Comparison of ENCODE assay signal across 10 mouse cellular contexts in the genomic region with DNA sequence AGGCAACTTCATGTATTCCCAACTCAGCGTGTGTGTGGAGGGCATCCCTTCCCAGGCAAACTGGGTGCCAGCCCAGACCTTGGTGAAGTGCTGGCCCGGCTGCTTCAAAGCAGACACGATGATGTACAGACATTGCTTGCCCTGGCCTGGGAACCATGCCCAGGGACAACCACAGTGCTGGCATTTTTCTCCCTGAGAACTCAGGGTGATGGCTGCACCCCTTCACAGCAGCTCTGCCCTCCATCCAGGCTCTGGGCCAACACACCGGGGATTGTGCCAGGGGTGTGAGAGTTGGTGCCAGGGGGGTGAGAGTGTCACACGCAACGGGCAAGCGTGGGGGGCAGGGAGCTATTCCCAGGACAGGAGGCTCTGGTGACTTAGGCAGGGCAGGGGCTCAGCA. TPM values are rescaled to one million over a fixed set of nuclear protein-coding genes. Genes with fewer than 3 reads are reported as not detected.
DNase-seq lines count a peak whose midpoint lies in the region; ATAC-seq and TF ChIP-seq lines count a peak whose summit lies in the region.
"Had no signal": no experiment of that assay in that cellular context is flagged by ENCODE, and none has a peak within 500 bp of the region (broad histone marks: within the 10 kb centered on the region; RNA-seq: fewer than 3 reads in every experiment).

No protein-coding gene starts in this region.

- in situ Hi-C loops in Patski (cut with MboI; ENCODE audit: low pct_unique_long_range_greater_than_20kb), result no loop called here

- no peak overlapping the region for H3K9ac ChIP-seq in heart, embryonic 11.5 days (ENCODE audit: low read depth, low read length)
- no peak overlapping the region for H3K9ac ChIP-seq in stomach, embryonic 16.5 days (ENCODE audit: low read length)
- H3K9ac ChIP-seq: embryonic facial prominence, embryonic 12.5 days had no signal

- CTCF ChIA-PET in Patski (lab: Charles Lee), result interaction anchor here (1.1 to 2.1 kb wide), 2 partner anchors 21 to 27 kb away, joined by 3 to 7 read pairs; no protein-coding TSS in a partner anchor

- ATAC-seq in heart, embryonic 11.5 days (replicated peaks; ENCODE audit: insufficient number of reproducible peaks, low FRiP score, low TSS enrichment), result no peak
- ATAC-seq in Patski, result peak; percentile 72
- ATAC-seq in stomach, embryonic 16.5 days (ENCODE audit: insufficient read depth, low FRiP score), result peak; percentile 26

- no peaks in the 10 kb centered on the region for H3K27me3 ChIP-seq in heart, embryonic 11.5 days (ENCODE audit: control insufficient read depth, insufficient read depth, low read length)
- H3K27me3 ChIP-seq in Patski, result no peaks in the 10 kb centered on the region
- H3K27me3 ChIP-seq in stomach, embryonic 16.5 days (ENCODE audit: control insufficient read depth, insufficient read depth, low read length), result no peaks in the 10 kb centered on the region
- H3K27me3 ChIP-seq: embryonic facial prominence, embryonic 12.5 days had no signal

- H3K4me3 ChIP-seq in heart, embryonic 11.5 days (ENCODE audit: low read depth, low read length), result no peak overlapping the region
- no peak overlapping the region for H3K4me3 ChIP-seq in lung, adult 2 months (replicated peaks; ENCODE audit: extremely low read depth, low read depth, low read length)
- H3K4me3 ChIP-seq in stomach, embryonic 16.5 days (replicated peaks; ENCODE audit: low read length), result no peak overlapping the region
- H3K4me3 ChIP-seq: embryonic facial prominence, embryonic 12.5 days had no signal

- 78% methylated on average over 7 of the region's 7 CpGs for WGBS in heart, embryonic 11.5 days (ENCODE audit: insufficient replicate concordance)
- 39% methylated on average over 7 of the region's 7 CpGs for WGBS in lung, adult 2 months
- 63% methylated on average over 7 of the region's 7 CpGs for WGBS in stomach, embryonic 16.5 days

- no peaks in the 10 kb centered on the region for H3K9me3 ChIP-seq in heart, embryonic 11.5 days (replicated peaks; ENCODE audit: control insufficient read depth, low read length)
- H3K9me3 ChIP-seq in stomach, embryonic 16.5 days (replicated peaks; ENCODE audit: control insufficient read depth, low read length), result no peaks in the 10 kb centered on the region
- H3K9me3 ChIP-seq: embryonic facial prominence, embryonic 12.5 days had no signal

- no peaks in the 10 kb centered on the region for H3K36me3 ChIP-seq in heart, embryonic 11.5 days (ENCODE audit: control insufficient read depth, insufficient read depth, low read length)
- H3K36me3 ChIP-seq in stomach, embryonic 16.5 days (ENCODE audit: control insufficient read depth, insufficient read depth, low read length), result no peaks in the 10 kb centered on the region
- H3K36me3 ChIP-seq: embryonic facial prominence, embryonic 12.5 days had no signal

- DNase-seq in heart, adult 11 months, result peak; percentile 98
- peak; percentile 55 for DNase-seq in Patski (ENCODE audit: low read depth, low spot score)
- DNase-seq in cerebellum, postnatal 36 days, result peak; percentile 53 to 61
- DNase-seq in heart, postnatal 25 days (ENCODE audit: low spot score), result peak; percentile 44
- DNase-seq in lung, adult 2 months, result peak; percentile 16
- no peak for DNase-seq in T-cell, adult 2 months (ENCODE audit: low spot score)

- H3K4me2 ChIP-seq in heart, embryonic 11.5 days, result no peak overlapping the region
- H3K4me2 ChIP-seq in stomach, embryonic 16.5 days (ENCODE audit: low read depth, low read length), result no peak overlapping the region
- H3K4me2 ChIP-seq: embryonic facial prominence, embryonic 12.5 days had no signal

- TF ChIP-seq POLR2A in lung, adult 2 months (IDR thresholded peaks at IDR 0.05; ENCODE audit: borderline replicate concordance, extremely low read depth, low read depth, low read length), result no peak

- no peak for TF ChIP-seq CTCF in Patski (IDR thresholded peaks at IDR 0.05)
- no peak for TF ChIP-seq CTCF in lung, adult 2 months (IDR thresholded peaks at IDR 0.05; ENCODE audit: insufficient read depth, low read length)

- peaks cover 3% of the 10 kb centered on the region; the same call in 1 of the 2 replicates for H3K4me1 ChIP-seq in heart, embryonic 11.5 days (ENCODE audit: control insufficient read depth, insufficient read depth, low read length)
- no peaks in the 10 kb centered on the region for H3K4me1 ChIP-seq in lung, adult 2 months (ENCODE audit: control insufficient read depth, insufficient read depth, low read length)
- H3K4me1 ChIP-seq in stomach, embryonic 16.5 days (ENCODE audit: control insufficient read depth, insufficient read depth, low read length), result no peaks in the 10 kb centered on the region
- H3K4me1 ChIP-seq: embryonic facial prominence, embryonic 12.5 days had no signal

- no peak overlapping the region for H3K27ac ChIP-seq in heart, embryonic 11.5 days (ENCODE audit: low read depth, low read length)
- 0 out of 2 replicates have a peak overlapping the region, but pooled peaks have one; percentile 1 for H3K27ac ChIP-seq in stomach, embryonic 16.5 days (ENCODE audit: low read length)
- H3K27ac ChIP-seq: embryonic facial prominence, embryonic 12.5 days; macrophage had no signal

- POLR2A ChIA-PET in Patski (lab: Charles Lee), result no interaction called here

- intact Hi-C loops in heart, postnatal 25 days (cut with DNase I), result loop anchor here (1.0 kb wide), 1 partner anchor 26 kb away; no protein-coding TSS in a partner anchor

RNA-seq across cellular contexts. Expression of a gene that starts 2.8 kb away (rescaled TPM):
- polyA plus RNA-seq in heart, embryonic 11.5 days (2014; fragmentation: Nextera tagmentation; extraction: Ambion mirVana), result 3.5 and 4.6 TPM in 2 replicates
- 3.7 TPM for polyA plus RNA-seq in Patski (2021)
- 1 to 10 TPM; 2.3 to 3.4 TPM for total RNA-seq in heart, postnatal 25 days (2021)
- polyA plus RNA-seq in lung, adult 2 months (2012; rRNA removed), result 2.4 and 6.2 TPM in 2 replicates
- 3.4 TPM in 2 replicates for polyA plus RNA-seq in stomach, embryonic 16.5 days (2015; fragmentation: Nextera tagmentation; extraction: Ambion mirVana)

RNA-seq across cellular contexts. Expression of a gene that starts 23.2 kb away (rescaled TPM):
- 1.9 and 2.0 TPM in 2 replicates for polyA plus RNA-seq in heart, embryonic 11.5 days (2014; fragmentation: Nextera tagmentation; extraction: Ambion mirVana)
- 1.4 TPM for polyA plus RNA-seq in Patski (2021)
- not detected for total RNA-seq in heart, postnatal 25 days (2021)
- 0.92 and 1.3 TPM in 2 replicates for polyA plus RNA-seq in lung, adult 2 months (2012; rRNA removed)
- polyA plus RNA-seq in stomach, embryonic 16.5 days (2015; fragmentation: Nextera tagmentation; extraction: Ambion mirVana), result 1.9 and 2.0 TPM in 2 replicates
- polyA plus RNA-seq: macrophage had no signal

RNA-seq across cellular contexts. Expression of a gene that starts 23.4 kb away (rescaled TPM):
- 1,603 and 1,668 TPM in 2 replicates for polyA plus RNA-seq in heart, embryonic 11.5 days (2014; fragmentation: Nextera tagmentation; extraction: Ambion mirVana)
- polyA plus RNA-seq in Patski (2021), result 1,640 TPM
- 1,000 to 10,000 TPM; 4,549 to 4,664 TPM for total RNA-seq in heart, postnatal 25 days (2021)
- 606 and 728 TPM in 2 replicates for polyA plus RNA-seq in lung, adult 2 months (2012; rRNA removed)
- polyA plus RNA-seq in stomach, embryonic 16.5 days (2015; fragmentation: Nextera tagmentation; extraction: Ambion mirVana), result 1,110 and 1,163 TPM in 2 replicates

RNA-seq across cellular contexts. Expression of a gene that starts 23.7 kb away (rescaled TPM):
- 202 and 221 TPM in 2 replicates for polyA plus RNA-seq in heart, embryonic 11.5 days (2014; fragmentation: Nextera tagmentation; extraction: Ambion mirVana)
- 106 TPM for polyA plus RNA-seq in Patski (2021)
- total RNA-seq in heart, postnatal 25 days (2021), result 10 to 100 TPM; 45.6 to 46.9 TPM
- 56.8 and 71.2 TPM in 2 replicates for polyA plus RNA-seq in lung, adult 2 months (2012; rRNA removed)
- polyA plus RNA-seq in stomach, embryonic 16.5 days (2015; fragmentation: Nextera tagmentation; extraction: Ambion mirVana), result 215 TPM in 2 replicates

RNA-seq across cellular contexts. Expression of a gene that starts 55.6 kb away (rescaled TPM):
- polyA plus RNA-seq in heart, embryonic 11.5 days (2014; fragmentation: Nextera tagmentation; extraction: Ambion mirVana), result 81.8 and 82.7 TPM in 2 replicates
- 28.6 TPM for polyA plus RNA-seq in Patski (2021)
- 1 to 10 TPM; 1.2 to 1.5 TPM for total RNA-seq in heart, postnatal 25 days (2021)
- polyA plus RNA-seq in lung, adult 2 months (2012; rRNA removed), result 4.4 and 4.5 TPM in 2 replicates
- polyA plus RNA-seq in stomach, embryonic 16.5 days (2015; fragmentation: Nextera tagmentation; extraction: Ambion mirVana), result 76.4 and 76.5 TPM in 2 replicates
